Mouse (Mus musculus): ENCODE results near the gene Muc13.

Muc13 gene

GRCm38 (mm10) chr16:33793846-33794791 is at the start of gene Muc13:
Gene Muc13 (plus strand): TSS chr16:33794037.
- DNase-seq (ENCODE audit: low read depth, low spot score) = no peak

- no peak for DNase-seq (ENCODE audit: low read depth, low spot score)
These were observed 49.0 kb upstream of the Muc13 start for GRCm38 (mm10) chr16:33744622-33745419.

- DNase-seq (ENCODE audit: low read depth, low spot score) = no peak
These were observed 48.4 kb upstream of the Muc13 start for GRCm38 (mm10) chr16:33745457-33745856.

- DNase-seq (ENCODE audit: low read depth, low spot score) = no peak
These were observed 47.7 kb upstream of the Muc13 start for GRCm38 (mm10) chr16:33746074-33746676.

GRCm38 (mm10) chr16:33747346-33747954 is 46.4 kb upstream of the Muc13 start:
- no peak for DNase-seq (ENCODE audit: low read depth, low spot score)

GRCm38 (mm10) chr16:33747994-33748393 is 45.8 kb upstream of the Muc13 start:
- DNase-seq (ENCODE audit: low read depth, low spot score) = no peak

GRCm38 (mm10) chr16:33751152-33751551 is 42.7 kb upstream of the Muc13 start:
- no peak for DNase-seq (ENCODE audit: low read depth, low spot score)

GRCm38 (mm10) chr16:33751590-33751989 is 42.2 kb upstream of the Muc13 start:
- no peak for DNase-seq (ENCODE audit: low read depth, low spot score)

- DNase-seq (ENCODE audit: low read depth, low spot score) = no peak
These were observed 40.8 kb upstream of the Muc13 start for GRCm38 (mm10) chr16:33752904-33753578.

GRCm38 (mm10) chr16:33755293-33755692 is 38.5 kb upstream of the Muc13 start:
- DNase-seq (ENCODE audit: low read depth, low spot score) = peak; percentile 78

- no peak for DNase-seq (ENCODE audit: low read depth, low spot score)
These were observed 37.9 kb upstream of the Muc13 start for GRCm38 (mm10) chr16:33755961-33756360.

- no peak for DNase-seq (ENCODE audit: low read depth, low spot score)
These were observed 37.4 kb upstream of the Muc13 start for GRCm38 (mm10) chr16:33756396-33756795.

GRCm38 (mm10) chr16:33759207-33759606 is 34.6 kb upstream of the Muc13 start:
- no peak for DNase-seq (ENCODE audit: low read depth, low spot score)

GRCm38 (mm10) chr16:33760542-33760941 is 33.3 kb upstream of the Muc13 start:
- no peak for DNase-seq (ENCODE audit: low read depth, low spot score)

- no peak for DNase-seq (ENCODE audit: low read depth, low spot score)
These were observed 32.8 kb upstream of the Muc13 start for GRCm38 (mm10) chr16:33760996-33761395.

GRCm38 (mm10) chr16:33764501-33765193 is 29.2 kb upstream of the Muc13 start:
- no peak for DNase-seq (ENCODE audit: low read depth, low spot score)

GRCm38 (mm10) chr16:33765477-33765876 is 28.4 kb upstream of the Muc13 start:
- DNase-seq (ENCODE audit: low read depth, low spot score) = no peak

- DNase-seq (ENCODE audit: low read depth, low spot score) = no peak
These were observed 27.5 kb upstream of the Muc13 start for GRCm38 (mm10) chr16:33766309-33766708.

GRCm38 (mm10) chr16:33766757-33767156 is 27.1 kb upstream of the Muc13 start:
- no peak for DNase-seq (ENCODE audit: low read depth, low spot score)

- no peak for DNase-seq (ENCODE audit: low read depth, low spot score)
These were observed 25.2 kb upstream of the Muc13 start for GRCm38 (mm10) chr16:33768491-33769278.
